Mouse (Mus musculus) c-Kit-negative CD71-positive TER-119-positive erythroid progenitor cells, embryonic 14.5 days (primary cell): ENCODE data around the gene Epb41l3.

ENCODE experiments used
- DNase-seq: peaks from one replicate; pipeline ENCODE4 v3.0.0-alpha.2; 2013; ENCODE audit warnings: low read depth, low spot score

Gene Epb41l3

GRCm38 (mm10) chr17:69237172-69237571, 161.7 kb downstream of the Epb41l3 start:
- DNase-seq, result no peak

GRCm38 (mm10) chr17:69238810-69239373, 163.4 kb downstream of the Epb41l3 start:
- DNase-seq, result no peak

GRCm38 (mm10) chr17:69239423-69239822, 163.9 kb downstream of the Epb41l3 start:
- no peak for DNase-seq

- DNase-seq, result no peak
Observed at GRCm38 (mm10) chr17:69255834-69256233, 180.4 kb downstream of the Epb41l3 start.

GRCm38 (mm10) chr17:69256441-69256840, 181.0 kb downstream of the Epb41l3 start:
- no peak for DNase-seq

GRCm38 (mm10) chr17:69263810-69264565, 188.5 kb downstream of the Epb41l3 start:
- DNase-seq, result no peak

- no peak for DNase-seq
Observed at GRCm38 (mm10) chr17:69265171-69265570, 189.7 kb downstream of the Epb41l3 start.

DNA sequence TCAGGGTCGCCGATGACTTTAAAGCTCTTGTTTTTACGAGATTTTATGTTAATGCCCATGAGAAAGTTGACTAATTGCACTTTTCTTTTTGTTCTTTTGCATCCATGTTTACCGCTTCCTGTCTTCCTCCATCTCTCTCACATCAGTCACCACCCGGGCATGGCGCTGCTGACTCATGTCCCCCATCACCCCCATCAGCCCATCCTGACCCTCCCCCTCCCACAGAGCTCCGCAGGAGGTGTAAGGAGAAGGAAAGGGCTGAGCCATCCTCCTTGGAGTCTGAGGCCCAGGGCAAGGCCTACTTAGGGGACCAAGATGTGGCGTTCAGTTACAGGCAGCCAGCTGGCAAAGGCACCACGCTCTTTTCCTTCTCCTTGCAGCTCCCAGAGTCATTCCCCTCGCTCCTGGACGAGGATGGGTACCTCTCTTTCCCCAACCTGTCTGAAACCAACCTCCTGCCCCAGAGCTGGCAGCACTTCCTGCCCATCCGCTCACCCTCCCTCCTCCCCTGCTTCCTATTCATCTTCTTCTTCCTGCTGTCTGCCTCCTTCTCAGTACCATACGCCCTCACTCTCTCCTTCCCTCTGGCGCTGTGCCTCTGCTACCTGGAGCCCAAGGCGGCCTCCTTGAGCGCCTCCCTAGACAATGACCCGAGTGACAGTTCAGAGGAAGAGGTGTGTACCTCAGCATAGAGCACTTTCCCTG, 190.4 kb downstream of the Epb41l3 start:
- DNase-seq, result no peak

GRCm38 (mm10) chr17:69266936-69267335, 191.5 kb downstream of the Epb41l3 start:
- no peak for DNase-seq

DNA sequence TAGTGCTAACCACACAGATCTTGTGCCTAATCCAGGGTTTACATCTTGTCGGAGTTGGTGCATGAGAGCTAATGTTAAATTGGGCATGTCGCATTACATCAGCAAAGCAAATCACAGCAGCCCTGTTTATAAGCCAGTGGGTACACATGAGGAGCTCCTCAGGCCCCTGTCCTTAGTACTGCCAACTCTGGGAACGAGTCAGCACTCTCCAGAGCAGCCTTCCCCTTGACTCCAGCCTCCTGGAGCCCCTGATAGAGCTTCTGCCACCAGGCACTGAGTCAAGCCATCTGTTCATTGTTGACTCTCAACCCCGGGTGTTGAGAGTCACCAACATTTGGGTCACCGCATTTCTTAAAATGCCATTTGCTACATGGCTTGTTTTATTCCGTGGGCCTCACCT, 192.0 kb downstream of the Epb41l3 start:
- DNase-seq, result no peak

DNA sequence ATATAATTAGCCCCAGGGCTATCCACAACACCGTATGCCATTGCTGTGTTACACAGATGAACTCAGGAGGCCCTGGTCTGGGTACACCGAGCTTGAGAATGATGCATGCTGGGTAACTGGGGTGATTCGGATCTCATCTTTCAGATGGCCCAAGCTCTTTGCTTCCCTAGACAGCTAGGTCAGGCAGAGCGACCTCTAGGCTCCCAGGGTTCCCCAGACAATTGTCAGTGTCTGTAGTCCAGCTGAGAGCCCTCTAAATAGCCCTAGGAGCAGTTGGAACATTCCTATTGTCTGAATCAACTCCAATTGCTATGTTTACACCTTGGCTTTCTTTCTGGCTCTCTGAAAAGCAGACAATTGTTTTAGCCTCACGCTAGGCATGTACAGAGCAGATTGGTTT, 201.9 kb downstream of the Epb41l3 start:
- no peak for DNase-seq

GRCm38 (mm10) chr17:69284511-69284910, 209.0 kb downstream of the Epb41l3 start:
- DNase-seq, result no peak

- no peak for DNase-seq
Observed at GRCm38 (mm10) chr17:69288130-69288529, 212.6 kb downstream of the Epb41l3 start.

- DNase-seq, result no peak
Observed at GRCm38 (mm10) chr17:69290272-69290671, 214.8 kb downstream of the Epb41l3 start.

DNA sequence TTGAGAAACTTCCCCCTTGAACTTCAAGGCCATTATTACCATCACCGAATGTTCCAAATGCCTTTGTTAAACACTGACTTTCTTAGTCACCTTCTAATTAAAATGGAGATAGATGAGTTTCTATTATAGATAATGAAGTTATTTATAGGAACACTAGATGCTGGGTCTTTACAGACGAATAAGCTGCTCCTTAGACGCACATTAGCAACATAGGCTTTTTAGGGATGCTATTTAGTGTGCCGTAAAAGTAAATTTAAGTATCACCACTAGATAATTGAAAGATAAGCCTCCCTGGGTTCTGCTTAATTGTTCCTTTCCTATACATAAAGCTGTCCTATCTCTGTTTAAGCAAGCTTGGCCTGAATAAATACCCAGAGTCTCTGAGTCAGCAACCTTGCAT, 226.1 kb downstream of the Epb41l3 start:
- DNase-seq, result no peak

DNA sequence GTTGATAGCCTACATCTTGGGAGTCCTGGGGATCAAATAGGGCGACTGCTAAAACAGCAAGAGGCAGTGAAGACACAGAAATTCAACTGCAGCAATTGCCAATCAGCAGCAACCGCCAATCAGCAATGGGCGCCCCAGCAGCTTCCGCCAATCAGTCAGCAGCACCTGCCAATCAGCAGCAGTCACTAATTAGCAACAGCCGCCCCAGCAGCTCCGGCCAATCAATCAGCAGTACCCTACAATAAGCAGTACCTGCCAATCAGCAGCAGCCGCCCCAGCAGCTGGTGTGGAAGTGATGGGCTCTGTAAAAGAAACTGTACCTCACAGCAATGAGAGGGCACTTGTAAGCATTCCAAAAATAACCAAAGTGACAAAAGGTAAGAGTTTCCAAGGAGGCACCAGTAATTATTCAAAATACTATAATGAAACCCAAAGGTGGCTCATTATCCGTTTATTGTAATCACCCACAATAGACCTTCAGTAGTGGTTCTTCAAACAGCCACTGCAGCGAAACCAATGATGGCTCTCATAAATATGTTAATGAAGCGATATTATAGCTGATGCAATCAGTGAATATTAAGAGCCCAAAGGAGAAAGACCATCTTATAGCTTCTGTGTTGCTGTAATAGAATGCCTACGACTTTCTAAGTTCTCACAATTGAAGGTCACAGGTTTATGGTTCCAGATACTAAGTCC, 228.2 kb downstream of the Epb41l3 start:
- no peak for DNase-seq

DNA sequence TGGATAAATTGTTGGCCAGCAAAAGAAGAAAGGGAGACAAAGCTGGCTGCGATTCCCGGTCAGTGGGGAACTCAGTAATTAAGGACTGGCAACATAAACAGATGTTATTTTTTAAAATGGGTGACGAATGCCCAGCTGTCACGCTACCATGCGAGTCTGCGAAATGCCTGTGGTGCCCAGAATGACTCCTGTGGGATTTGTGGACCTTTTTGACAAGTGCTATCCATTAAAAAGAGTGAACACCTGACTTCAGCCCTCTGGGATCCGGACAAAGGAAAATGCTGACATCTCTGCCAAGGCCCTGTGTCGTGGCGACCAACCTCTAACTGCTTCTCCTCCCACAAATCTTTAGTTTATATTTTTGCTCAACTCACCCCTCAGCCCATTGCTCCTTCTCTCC, 232.2 kb downstream of the Epb41l3 start:
- no peak for DNase-seq

DNA sequence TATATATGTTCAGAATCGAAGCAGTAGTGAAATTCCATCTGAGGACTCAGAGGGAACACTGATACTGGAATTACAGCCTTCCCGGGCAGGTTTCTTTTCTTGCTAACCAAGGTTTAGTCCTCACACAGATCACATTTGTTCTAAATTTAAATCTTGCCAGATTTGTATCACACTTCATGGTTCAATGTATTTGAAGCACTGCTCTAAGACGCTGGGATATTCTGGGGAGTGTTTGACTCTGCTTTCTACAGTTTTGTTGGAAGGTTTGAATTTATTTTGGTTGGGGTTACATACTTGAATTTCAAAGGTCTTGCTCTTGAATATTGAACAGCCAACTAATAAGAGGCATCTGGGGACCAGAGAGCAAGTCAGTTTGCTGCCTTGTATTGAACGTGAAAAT, 234.4 kb downstream of the Epb41l3 start:
- no peak for DNase-seq

- no peak for DNase-seq
Observed at GRCm38 (mm10) chr17:69320496-69320895, 245.0 kb downstream of the Epb41l3 start.

DNA sequence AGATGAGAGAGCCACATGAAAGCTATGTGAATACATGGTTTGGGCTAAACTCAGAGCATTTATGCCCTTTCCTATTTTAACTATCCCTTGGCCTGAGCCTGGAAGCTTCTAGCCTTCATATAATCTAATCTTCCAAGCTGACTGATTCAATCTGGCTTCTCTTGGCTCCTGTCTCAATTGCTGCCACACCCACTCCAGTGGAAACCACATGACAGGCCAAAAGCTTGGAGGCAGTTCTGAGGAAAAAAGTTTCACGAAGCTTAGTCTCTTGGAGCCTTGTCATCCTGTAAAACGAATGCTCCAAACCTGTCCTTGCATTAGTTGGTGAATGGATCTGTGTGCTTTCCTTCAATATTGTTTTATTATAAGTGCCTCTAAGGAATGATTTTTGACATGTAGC, 247.2 kb downstream of the Epb41l3 start:
- DNase-seq, result no peak
